Mouse (Mus musculus) c-Kit-negative CD71-positive TER-119-positive erythroid progenitor cells, embryonic 14.5 days (primary cell): ENCODE measurements around the gene Vmn2r25.
"Not testable (repeated sequence)": the region's sequence is repeated elsewhere in the genome, so short reads cannot be mapped to it uniquely, and the experiment has no call there.

ENCODE experiments used
- DNase-seq: peaks from one replicate; pipeline ENCODE4 v3.0.0-alpha.2; 2013; ENCODE audit warnings: low read depth, low spot score

Vmn2r25 gene

GRCm38 (mm10) chr6:123853363-123853762 lies at the start of gene Vmn2r25:
Gene Vmn2r25 (minus strand): TSS chr6:123853463.
- not testable (repeated sequence) for DNase-seq

- no peak for DNase-seq
Measured at GRCm38 (mm10) chr6:123819951-123820350, 33.3 kb downstream of the Vmn2r25 start.

GRCm38 (mm10) chr6:123810291-123810690 lies 43.0 kb downstream of the Vmn2r25 start:
- not testable (repeated sequence) for DNase-seq

- no peak for DNase-seq
Measured at GRCm38 (mm10) chr6:123793746-123794145, 59.5 kb downstream of the Vmn2r25 start.

- no peak for DNase-seq
Measured at GRCm38 (mm10) chr6:123784857-123785256, 68.4 kb downstream of the Vmn2r25 start.

- DNase-seq: no peak
Measured at GRCm38 (mm10) chr6:123778579-123778978, 74.7 kb downstream of the Vmn2r25 start, which contains the start of gene Vmn2r24. Gene Vmn2r24 (plus strand): TSS chr6:123778879.
